Mouse (Mus musculus) ovary, postnatal 14 days (tissue): Measurements from ENCODE around the gene Meis1.

Experiments used
- DNase-seq: peaks from one replicate; pipeline ENCODE4 v3.0.0; 2022; ENCODE audit warnings: low spot score

Gene Meis1

DNA sequence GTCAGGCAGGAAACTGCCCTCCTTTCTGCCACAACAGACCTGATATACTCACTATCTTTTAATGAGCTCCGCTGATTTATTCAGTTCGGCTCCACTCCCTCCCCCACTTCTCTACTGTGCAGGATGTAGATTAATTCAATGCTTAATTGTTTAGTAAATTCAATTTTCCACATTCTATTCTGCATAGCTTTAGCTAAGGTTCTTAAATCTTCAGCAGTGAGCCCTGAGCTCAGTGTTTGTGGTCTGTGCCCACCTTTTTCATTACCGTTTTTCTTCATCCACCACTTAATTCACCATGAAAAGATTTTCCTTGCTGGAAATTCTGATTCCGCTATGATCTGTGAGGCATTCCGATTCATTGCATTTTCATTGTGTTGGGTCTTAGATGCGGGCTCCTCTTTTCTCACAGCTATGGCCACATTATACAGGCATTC lies 28.5 kb downstream of the Meis1 start:
- DNase-seq, result no peak

DNA sequence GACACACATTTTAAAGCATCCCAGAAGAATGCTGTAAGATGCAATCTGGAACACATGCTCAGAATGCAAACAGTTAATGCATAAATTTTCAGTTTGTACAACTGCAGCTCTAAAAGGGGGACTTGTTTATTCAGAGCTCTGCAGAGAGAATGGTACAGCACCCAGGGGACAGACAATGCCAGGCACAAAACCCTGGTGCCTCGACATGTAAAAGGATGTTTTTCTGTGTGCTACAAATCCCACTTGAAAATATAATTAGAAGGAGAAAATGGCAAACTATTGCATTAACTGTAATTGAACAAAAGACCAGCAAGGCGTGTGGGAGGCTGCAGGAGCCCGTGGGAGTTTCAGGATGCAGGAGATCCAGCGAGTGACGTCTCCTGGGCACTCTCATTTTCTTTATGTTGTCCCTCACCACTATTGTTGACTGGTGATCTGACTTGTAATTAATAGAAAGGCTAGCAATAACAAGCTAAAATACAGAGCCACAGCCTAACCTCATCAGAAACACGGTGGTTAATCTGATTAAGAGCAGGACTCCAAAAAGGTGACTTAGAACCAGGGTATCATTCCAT lies 29.0 kb downstream of the Meis1 start:
- no peak for DNase-seq

DNA sequence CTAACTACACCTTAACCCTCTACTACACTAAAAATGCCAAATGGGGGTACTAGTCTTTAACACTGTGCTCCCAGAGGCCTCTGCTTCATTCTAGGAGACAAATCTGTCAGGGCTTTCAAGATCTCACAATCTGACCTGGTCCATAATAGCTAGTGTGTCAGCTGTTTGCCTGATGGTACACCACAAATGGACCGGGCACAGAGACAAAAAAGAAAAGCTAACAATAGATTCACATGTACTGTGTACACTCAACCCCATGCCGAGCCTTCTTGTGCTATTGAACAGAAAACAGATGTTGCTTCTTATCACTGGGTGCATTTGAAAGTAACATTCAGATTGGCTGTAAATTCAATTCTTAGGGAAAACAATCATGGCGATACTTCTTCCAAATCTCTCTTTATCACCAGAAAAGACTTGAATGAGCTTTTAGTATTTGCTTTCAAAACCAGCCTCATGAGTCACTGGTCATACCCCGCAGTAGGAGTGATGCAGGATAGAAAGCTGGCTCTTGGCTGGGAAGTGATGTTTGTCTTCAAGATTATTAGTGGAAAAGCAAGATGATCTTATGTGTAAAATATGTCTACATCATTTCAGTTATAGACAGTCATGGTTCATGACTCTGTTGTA lies 30.0 kb downstream of the Meis1 start:
- no peak for DNase-seq

DNA sequence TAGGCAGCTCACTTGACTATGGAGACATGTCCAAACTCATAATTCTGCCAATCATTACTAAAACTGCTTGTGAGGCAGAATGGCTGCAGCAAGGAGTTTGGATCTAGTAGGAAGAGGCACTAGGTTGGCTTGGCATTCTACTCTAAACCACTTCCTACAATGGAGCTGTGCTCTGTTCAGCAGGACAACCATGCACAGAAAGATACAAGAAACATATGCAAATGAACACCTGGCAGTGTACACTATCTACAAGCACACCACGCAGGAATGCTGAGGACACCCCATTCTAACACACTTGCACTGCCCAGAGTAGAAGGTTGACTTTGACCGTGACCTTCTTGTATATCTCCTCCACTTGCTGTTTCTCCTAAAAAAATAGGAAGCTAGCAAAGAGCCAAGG lies 35.0 kb downstream of the Meis1 start:
- no peak for DNase-seq

DNA sequence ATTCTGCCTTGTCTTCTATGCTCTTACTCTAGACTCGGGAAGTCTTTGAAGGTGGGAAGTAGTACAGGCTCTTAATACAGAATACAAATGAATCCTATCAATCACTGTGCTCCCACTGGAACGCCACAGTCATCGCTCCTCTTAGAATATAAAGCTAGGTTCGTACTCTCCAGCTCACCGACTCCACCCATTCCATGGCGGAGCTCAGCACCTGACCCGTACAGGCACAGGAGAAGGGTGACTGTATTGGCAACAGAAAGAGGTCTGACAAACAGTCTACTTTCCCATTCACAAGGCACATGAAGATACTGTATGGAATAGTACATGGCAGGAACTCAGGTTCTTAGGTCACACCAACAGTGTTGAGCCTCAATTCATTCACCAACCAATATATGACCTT lies 35.5 kb downstream of the Meis1 start:
- no peak for DNase-seq

DNA sequence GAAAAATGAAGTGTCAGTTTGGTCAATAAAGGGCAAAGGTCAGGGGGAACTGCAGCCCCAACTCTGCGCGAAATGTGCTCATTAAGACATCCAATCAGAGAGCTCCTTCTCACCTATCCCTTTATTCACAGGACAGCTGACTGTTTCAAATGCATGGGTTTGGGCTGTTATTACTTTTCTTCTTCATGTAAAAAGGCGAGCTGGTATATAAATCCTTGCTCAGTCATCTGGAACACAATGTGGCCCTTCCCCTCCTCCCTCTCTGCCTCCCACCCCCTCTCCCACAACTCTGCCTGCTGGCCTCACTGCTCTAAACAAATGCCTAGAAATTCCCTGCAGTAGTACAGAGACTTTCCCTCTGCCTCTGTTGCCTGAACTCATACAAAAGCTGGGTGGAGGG lies 36.5 kb downstream of the Meis1 start:
- no peak for DNase-seq

DNA sequence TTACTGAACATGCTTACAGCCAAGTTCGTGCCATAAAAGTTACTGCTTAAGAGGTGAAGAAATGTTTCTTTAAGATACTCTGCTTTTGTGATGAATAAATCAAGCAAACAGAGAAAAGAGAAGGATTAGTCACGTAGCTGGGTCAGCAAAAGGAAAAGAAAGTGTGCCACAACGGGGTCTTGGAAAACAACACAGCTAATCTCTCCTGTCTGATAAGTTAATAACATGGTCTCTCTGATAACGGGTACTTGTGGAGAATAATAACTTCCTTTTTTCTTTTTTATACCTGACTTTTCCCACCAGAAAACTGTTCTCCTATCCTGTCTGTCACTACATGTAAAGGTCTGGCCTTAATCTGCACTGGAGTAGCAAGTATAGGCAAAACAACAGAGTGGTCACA lies 37.4 kb downstream of the Meis1 start:
- DNase-seq, result no peak

DNA sequence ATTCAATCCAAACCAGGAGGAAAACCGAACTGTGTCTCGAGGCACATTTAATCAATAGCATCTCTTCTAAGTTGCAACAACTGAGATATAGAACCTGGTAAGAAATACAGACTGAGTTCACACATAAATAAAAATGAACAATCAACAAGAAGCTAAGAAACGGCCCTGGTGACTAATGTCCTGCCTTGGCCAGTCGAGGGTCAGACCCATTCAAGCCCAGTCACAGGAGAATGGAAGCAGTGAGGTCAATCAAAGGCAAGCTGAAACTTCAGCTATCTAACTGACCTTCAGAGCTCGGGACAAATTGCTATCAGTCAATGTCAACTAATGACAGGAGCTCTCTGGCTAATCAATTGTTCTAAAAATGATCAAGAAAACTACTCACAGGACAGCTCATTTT lies 38.2 kb downstream of the Meis1 start:
- DNase-seq, result no peak

DNA sequence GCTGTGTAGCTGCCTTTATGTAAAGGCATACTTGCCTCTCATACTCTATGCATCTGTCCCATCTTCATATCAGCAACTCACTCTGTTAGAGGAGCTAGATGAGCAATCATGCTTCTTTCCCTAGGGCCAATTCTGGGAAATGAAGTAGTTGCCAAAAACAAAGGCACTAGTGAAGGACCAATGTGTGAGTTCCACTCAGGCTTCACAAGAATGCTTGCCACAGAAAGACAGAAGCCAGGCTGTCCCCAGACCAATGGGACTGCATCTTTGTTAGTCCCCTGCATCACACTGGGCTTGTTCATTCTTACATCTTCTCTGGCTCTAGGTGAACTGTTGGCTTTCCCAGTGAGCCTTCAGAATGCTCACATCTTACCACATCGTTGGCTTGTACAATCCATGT lies 43.7 kb downstream of the Meis1 start:
- no peak for DNase-seq

DNA sequence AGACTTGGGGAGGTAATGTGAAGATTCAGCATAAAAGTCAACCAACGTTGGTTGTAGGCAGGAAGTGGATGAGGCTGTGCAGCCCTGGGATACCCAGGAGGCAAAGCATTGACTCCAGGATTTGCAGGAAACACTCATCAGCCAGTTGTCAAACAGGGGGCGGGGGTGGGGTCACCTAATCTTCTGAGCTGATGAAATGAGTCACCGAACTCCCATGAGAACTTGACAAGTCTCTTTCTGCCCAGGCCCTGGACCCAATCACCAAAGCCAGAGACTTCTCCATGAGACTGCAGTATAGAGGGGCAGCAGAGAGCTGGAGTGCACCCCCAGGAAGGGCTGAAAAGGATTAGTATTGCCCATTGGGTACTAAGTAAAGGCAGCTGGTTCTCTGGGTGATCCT lies 45.0 kb downstream of the Meis1 start:
- no peak for DNase-seq

DNA sequence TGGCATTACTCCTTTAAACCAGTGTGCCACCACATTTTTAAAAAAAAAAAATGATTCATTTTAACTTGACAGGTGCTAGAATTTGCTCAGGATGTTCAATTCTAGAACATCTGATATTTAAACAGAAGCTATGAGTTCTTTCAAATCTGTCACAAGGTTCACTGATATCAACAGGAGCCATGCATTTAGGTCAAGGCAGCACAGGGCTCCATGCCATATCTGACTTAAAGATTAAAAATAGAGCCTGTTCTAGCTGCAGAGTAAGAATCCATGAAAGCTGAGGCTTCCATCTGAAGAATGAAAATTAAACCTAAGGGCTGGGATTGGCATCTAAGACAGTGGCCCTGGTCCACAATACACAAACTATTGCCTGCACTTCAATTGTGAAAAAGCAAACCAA lies 45.8 kb downstream of the Meis1 start:
- no peak for DNase-seq

DNA sequence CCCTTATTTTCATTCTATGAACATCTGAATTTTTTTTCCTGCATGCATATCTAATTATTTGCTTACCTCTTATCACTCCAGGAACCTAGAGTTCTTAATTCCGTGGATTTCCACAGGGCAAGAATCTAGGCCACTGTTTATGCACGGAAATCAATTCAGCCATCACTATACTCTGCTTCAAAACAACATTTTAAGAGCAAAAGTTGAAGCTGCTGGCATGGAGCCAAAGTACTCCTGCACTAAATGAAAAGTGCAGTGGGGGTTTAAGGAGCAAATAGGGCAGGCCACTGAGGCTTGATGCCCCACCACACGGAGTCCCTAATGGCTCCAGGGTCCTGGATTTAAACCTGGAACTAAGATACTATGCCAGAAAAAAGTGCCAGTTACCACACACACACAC lies 47.2 kb downstream of the Meis1 start:
- no peak for DNase-seq

DNA sequence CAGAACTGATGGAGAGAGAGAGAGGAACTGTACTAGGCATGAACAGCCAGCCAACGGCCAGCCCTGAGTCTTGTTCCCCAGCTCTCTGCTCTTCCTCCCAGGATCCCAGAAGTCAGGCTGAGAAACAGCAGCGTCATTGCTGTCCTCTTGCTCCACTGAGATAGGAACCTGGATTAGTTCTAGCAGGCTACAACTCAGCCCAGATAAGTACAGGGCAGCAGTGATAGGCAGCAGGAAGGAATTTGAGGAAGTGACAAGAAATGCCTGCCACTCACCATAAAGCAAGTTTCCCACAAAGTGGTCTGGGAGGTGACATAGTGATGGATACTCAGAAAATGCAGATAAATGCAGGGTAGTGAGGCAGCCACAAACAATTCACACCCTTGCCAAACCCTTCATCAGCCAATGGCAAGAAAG lies 48.9 kb downstream of the Meis1 start:
- no peak for DNase-seq

DNA sequence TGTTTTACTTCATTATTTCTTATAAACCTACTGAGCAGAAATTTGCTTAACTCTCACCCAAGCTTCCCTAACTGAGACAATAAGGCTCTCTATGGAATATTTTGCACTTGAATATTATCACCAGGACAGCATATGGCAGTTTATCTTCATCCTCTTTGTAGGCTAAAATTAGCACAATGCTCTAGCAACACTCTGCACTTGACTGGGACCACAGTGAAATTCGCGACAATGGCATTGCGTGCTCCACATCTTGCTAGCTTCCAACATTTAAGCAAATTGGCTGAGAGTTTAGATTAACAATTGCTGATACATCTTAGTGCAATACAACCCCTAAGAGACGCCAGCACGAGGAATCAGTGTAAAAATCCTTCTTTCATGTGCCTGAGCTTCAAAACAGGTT lies 54.4 kb downstream of the Meis1 start:
- DNase-seq, result no peak

DNA sequence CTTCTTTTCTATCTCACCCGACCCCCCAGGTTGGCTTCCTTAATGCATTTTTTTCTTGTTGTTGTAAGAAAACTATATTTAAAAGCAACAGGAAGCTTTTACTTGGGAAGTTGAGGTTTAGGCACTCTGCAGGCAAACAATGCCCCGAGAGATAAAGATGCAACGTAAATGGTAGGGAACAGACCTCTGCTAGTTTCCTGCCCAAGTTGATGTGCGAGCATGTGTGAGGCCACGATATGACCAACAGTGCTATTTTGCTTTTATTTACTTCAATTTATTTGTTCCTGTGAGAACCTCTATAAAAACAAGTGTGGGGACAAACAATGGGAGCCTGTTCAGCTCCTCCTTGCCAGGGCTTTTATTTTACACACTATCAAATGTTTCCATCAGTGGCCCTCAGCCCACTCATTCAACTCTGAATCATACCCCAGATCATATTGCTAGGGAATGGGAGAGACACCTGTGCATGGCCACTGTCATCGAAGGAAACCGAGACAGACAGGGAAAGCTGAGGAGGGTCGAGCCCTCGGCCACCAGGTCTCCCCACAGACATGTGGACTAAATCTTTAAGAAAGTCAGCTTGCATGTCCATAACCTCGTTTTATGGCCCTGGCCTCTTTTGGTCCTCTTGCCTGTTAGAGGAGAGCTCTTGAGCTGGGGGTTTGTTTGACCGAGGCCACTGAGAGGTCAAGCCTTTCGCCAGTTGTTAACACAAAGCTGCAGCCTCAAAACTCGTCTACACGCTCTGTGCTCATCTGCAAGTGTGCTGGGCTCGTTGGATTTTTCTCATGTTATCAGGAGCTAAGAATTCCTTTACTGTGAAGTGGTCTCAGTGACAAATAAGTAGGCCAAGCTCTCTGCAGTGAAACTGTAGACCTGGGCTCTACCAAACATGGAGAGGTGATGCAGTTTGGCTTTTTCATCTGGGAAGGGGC lies 55.3 kb downstream of the Meis1 start:
- DNase-seq, result no peak

DNA sequence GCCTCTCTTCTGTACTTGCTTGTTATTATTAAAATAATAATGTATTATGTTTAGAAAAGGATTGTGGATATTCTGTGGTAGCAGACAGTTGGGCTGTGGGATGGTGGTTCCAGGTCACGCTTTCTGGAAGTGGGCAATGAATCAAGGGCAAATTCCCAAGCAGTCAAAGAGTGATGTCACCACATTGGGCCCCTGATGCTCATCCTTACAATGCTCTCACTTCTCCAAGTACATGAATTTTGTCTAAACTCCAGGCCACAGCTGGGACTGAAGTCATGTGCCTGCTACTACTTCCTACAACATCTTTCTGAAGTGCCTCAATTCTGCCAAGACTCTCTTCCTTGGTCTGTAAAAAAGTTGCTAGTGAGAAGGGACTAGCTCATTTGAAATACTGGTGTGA lies 59.3 kb downstream of the Meis1 start:
- no peak for DNase-seq

DNA sequence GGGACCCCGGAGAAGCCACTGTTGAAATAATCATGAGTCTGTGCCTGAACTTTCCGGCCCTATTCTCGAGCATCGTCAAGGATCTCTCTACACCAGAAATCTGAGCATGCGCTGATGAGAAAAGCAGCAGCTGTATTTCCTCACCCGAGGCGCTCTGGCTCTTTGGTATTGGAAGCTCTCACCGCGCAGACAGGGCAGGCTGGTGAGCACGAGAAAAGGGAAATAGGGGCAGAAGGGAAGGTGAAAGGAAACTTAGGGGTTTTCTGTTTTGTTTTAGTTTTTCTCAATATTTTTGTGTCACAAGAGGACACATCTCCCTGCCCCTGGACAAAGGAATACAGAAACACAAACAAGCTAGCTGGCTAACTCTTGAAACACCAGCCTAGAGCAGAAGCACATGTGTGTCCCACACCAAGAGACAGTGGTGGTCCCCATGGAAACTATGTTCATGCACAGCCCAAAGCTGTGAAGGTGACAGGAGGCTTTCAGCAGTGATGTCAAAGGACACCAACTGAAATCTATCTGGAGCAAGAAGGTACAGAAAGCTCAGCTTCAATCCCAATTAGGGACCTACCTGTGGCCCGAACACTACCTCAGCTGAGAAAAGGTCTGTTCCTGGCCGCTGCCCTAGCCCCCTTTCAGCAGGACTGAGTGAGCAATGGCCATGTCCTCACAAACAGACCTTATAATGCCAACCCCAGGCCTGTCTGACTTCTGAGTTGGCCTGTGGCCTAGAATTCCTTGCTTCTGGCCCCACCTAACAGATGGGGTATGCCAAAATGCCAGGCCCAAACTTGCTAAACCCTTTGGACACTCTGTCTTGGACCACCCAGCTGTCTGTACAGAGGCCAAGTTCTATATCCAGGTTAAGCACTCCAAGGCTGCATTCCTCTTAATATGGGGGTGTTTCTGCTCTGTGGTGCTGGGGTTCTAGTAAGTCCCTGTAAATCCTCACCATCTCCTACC lies 60.7 kb downstream of the Meis1 start:
- DNase-seq, result no peak

DNA sequence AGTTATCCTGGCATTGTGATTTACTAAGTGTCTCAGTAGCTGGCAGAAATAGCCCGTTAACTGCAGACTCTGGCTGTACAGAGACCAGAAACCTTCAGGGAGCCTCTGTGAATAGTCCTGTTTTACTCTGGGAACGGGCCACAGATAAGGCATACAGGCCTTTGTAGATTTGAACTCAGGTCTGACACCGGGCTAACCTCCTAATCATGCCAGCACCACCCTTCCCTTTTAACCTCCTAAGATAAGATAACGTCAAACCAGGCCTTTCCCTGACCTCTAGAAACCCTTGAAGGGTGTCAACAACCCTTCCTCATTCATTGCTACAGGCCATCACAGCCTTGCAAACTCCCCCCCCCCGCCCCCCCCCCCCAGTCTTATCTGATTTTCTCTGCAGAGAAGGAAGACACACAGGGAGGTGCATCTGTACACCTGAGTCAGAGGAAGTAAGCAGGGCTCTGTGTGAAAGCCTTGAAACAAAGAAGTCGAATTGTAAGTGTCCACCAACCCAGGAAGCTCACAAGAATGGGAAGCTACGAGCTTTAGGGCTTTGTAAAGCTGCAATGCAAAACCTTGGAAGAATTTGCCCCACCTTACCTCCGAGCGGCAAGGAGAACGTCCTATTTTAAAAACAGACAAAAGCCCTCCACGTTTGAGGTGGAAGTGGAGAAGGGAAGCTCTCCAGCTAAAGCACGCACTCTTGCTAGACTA lies 61.5 kb downstream of the Meis1 start:
- no peak for DNase-seq

DNA sequence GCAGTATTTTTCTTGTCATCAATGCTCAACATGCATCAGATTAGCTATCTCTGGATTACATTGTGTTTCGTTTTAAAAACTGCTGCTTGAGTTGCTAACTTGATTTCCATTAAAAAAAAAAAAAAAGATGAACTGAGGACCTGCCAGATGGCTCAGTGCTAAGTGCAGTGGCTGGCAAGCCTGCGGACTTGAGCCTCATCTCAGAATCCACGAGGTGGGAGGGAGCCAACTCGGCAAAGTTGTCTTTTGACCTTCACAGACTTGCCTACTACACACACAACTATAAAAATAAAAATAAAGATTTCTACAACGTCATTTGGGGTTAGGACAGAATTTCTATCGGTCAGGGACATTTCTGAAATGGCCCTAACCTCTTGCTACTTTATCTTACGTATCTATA lies 62.8 kb downstream of the Meis1 start:
- no peak for DNase-seq

DNA sequence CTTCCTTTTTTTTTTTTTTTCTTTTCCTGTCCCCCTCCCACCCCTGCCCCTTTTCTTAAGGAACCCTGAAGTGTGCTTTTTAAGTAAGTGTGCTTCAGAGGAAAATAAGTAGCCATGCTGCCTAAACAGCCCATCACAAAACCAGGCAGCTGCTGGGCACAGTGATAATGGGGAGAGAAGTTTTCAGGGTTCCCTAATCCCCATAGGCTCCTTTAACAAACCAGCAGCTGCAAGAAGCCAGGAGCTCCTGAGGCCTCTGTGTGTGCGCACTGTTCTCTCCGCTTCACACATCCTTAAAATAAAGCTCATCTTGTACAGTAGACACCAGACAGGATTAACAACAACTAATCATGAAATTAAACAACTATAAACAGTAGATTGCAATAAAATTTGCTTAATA lies 63.9 kb downstream of the Meis1 start:
- DNase-seq, result no peak

DNA sequence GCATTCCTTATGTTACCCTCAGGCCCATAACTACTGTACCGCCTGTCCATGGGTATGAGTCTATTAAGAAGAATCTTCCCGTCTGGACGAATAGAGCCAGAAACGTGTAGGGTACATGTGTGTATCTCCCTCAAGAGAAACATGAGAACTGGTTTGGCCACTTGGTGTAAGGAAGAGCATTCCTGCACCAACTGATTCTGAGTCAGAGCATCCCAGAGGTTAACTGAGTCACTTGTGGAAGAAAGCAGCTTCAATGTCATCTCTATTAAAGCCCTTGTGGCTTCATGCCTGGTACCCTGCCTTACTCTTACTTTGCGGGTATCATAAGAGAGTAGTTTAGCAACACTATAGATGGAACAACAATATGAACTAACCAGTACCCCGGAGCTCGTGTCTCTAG lies 64.9 kb downstream of the Meis1 start:
- DNase-seq, result no peak
